Mouse (Mus musculus) lung, adult 10 weeks (tissue): ENCODE measurements around the gene Efnb1. TPM values are rescaled to one million over a fixed set of nuclear protein-coding genes. Genes with fewer than 3 reads are reported as not detected.

Experiments used
- polyA plus RNA-seq: library from polyadenylated mRNA; stranded (reverse); fragments of 350-450 nt; fragmentation: Illumina TruSeq; extraction: RNeasy Lipid Tissue Mini Kit (QIAGEN cat#74804); gene quantifications from one replicate; pipeline ENCODE4 v1.2.3, GENCODE M21; 2014; ENCODE audit warnings: low read depth, low replicate concordance; ENCODE audit not compliant: insufficient read depth

Efnb1 gene
- polyA plus RNA-seq, result 45.8 TPM

GRCm38 (mm10) chrX:99135523-99136258 is at the start of gene Efnb1:
TSS of gene Efnb1 (plus strand) at chrX:99136130.

Other genes starting within 250 kb of the Efnb1 start
- gene Ophn1, start 245.1 kb upstream of the Efnb1 start, polyA plus RNA-seq, result 5.2 TPM
- gene Yipf6, start 199.8 kb upstream of the Efnb1 start, polyA plus RNA-seq, result 19.2 TPM
- gene Stard8, start 132.9 kb upstream of the Efnb1 start, polyA plus RNA-seq, result 25.1 TPM